Mouse (Mus musculus): Measurements from ENCODE around the gene Hist1h2be. TPM values are rescaled to one million over a fixed set of nuclear protein-coding genes. Genes with fewer than 3 reads are reported as not detected.
"Not testable (repeated sequence)": the region's sequence is repeated elsewhere in the genome, so short reads cannot be mapped to it uniquely, and the experiment has no call there.

Gene Hist1h2be
- total RNA-seq, 4 experiments from 2014 or later = 11.0 to 15.5 (median 13.2) TPM

DNA sequence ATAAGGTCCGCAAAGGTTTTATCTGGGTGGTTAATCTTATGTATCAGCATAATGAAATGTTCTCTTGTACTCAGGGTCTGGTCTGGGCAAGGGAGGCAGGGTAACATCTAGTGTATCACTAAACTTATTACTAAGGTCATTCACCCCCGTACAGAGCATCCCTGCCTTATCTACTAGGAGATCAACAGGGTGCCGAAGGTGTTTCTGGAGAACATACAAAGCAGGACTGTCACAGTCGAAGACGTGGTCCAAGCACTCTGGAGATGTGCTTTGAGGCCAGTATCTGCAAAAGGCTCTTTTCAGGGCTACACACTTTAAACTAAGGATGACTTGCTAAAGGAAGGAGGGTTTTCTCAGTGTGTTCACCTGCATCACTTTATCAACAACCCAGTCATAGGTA is 74.2 kb downstream of the Hist1h2be start:
- DNase-seq = no peak

DNA sequence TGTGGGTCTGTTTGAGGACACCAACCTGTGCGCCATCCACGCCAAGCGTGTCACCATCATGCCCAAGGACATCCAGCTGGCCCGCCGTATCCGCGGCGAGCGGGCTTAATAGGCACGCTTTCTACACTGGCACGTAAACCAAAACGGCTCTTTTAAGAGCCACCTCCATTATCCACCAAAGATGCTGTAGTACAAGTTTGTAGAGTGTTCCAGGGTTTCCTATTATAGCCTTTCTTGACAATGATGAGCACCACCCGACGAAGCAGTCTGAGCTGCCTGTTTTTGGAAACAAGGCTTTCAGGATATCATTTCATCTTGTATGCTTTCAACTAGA is 76.2 kb downstream of the Hist1h2be start:
- DNase-seq = not testable (repeated sequence)

DNA sequence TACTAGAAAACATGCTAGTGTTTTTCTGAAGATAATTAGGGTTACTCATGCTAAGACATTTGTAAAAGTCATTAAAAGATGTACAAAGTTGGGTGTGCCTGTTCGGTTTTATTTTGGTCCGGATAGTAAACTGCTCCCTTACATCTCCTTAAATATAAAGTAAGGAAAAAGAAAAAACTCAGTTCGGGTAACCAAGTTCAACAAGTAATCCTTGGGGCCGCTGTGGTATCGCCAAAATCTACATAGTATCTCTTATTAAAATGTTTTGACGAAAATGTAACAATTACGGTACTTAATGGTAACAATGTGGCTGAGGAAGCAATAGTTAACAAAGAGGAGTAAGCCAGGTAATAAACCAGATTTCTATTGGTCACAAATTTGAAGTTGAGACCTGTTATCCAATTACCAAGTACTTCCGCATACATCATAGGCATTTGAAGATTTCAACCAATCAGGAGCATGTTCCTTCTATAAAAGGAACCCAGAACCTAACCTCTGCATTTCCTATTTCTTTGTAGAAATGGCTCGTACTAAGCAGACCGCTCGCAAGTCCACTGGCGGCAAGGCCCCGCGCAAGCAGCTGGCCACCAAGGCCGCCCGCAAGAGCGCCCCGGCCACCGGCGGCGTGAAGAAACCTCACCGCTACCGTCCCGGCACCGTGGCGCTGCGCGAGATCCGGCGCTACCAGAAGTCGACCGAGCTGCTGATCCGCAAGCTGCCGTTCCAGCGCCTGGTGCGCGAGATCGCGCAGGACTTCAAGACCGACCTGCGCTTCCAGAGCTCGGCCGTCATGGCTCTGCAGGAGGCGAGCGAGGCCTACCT is 76.7 kb downstream of the Hist1h2be start, which contains the start of gene Hist1h3f:
Gene Hist1h3f, plus strand, starts transcription at position 88 of the 822 bp plus-strand sequence.
- peak; percentile 54 for DNase-seq

DNA sequence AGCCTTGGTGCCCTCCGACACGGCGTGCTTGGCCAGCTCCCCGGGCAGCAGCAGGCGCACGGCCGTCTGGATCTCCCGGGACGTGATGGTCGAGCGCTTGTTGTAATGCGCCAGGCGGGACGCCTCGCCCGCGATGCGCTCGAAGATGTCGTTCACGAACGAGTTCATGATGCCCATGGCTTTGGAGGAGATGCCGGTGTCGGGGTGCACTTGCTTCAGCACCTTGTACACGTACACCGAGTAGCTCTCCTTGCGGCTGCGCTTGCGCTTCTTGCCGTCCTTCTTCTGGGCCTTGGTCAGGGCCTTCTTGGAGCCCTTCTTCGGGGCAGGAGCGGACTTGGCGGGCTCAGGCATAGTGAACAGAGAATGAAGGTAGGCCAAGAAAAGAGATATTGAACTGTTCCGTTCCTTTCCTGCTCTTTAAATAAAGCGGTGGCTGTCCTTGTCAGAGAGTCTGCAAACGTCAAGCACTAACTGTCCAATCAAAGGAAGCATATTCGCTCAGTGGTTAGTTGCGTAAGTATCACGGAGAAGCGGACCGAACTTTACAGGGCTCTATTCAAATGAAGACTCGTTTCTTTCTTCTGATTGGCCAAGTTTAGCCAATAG is 77.8 kb downstream of the Hist1h2be start, which contains the start of gene Hist1h2bh:
Gene Hist1h2bh, minus strand, starts transcription at position 394 of the 609 bp plus-strand sequence.
- peak; percentile 79 for DNase-seq

DNA sequence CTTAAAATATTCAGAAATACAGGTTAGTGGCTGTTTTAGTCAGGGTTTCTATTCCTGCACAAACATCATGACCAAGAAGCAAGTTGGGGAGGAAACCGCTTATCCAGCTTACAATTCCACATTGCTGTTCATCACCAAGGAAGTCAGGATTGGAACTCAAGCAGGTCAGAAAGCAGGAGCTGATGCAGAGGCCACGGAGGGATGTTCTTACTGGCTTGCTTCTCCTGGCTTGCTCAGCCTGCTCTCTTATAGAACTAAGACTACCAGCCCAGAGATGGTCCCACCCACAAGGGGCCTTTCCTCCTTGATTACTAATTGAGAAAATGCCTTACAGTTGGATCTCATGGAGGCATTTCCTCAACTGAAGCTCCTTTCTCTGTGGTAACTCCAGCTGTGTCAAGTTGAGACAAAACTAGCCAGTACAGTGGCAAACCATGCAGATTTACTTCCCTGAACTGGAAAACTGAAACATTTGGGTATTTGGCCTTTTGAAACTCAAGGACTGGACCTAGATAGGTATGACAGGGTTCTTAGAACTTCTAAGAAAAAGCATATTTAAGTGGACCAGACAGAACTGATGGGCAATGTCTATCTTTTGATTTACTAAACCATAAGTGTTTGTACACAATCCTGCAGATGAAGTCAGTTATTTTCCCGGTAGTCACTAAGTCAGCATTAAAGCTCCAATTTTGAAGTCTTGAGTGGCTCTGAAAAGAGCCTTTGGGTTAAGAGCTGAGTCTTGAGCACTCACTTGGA is 78.5 kb downstream of the Hist1h2be start:
- DNase-seq = not testable (repeated sequence)

DNA sequence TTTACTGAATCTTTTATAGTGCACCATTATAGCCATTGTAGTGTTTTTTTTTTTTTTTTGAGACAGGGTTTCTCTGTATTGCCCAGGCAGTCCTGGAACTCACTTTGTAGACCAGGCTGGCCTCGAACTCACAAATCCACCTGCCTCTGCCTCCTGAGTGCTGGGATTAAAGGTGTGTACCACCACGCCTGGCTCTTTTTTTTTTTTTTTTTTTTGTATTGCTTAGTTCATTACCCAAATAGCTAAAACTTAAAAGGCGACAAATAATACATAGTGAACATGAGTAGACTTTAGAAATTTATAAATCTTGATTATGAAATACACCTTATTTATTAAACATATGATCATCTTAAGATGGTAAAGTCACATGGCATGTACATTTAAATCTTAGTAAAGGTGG is 79.4 kb downstream of the Hist1h2be start:
- no peak for DNase-seq

DNA sequence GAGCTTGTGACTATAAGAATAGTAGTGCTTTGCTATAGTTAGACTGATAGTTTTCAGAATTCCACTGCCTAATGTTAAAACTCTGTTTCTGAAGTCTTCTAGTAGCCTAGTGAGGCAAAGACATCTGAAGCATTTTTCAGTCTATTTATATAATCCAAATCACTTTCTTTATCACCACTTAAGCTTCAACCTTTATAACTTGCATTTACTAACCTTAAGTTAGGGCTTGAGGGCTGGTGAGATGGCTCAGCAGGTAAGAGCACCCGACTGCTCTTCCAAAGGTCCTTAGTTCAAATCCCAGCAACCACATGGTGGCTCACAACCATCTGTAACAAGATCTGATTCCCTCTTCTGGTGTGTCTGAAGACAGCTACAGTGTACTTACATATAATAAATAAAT is 81.1 kb downstream of the Hist1h2be start:
- DNase-seq = not testable (repeated sequence)

DNA sequence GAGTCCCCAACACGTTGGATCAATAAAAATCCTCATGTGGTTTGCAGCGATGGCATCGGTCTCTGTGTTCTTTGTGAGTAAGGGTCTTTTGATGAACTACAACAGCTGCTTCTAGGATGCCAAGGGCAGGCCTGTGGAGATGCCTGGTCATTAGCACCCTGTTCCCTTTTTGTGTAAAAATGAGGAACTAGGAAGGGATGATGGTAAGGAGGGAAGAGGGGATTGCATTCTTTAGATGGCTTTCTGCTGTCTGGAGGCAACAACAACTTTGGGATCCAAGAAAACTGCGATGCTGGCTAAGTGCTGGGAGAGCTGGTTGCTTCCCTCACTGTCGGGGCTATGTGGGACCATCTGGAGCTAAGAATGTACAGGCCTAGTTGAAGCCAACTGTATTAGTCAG is 82.7 kb downstream of the Hist1h2be start:
- DNase-seq = no peak

DNA sequence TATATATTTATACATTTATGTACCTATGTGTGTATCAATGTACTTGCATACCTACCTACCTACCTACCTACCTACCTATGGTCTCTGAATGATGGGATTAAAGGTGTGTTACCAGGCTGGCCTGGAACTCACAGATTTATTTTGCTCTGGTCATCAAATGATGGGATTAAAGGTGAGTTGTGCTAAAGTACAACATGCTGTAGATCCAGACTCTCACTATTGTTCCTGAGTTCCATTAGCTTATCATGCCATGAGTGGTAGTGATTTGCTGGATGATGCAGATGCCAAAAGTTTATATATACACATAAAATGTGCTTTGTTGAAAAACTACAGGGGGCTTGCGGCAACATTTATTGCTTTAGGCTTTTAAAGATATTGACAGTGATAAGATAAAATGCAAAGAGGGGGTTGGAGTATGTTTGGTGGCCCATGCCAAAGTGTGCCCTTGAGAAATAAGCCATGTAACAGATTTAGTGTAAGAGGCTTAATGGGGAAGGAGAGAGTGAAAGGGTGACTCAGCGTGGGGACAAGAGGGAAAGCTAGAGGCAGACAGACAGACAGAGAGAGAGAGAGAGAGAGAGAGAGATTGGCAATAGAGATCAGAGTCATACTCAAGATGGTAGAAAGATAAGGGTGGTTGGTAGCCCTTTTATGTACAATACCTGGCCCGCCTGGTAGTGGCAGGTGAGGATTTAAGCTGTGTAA is 83.8 kb downstream of the Hist1h2be start:
- DNase-seq = no peak

DNA sequence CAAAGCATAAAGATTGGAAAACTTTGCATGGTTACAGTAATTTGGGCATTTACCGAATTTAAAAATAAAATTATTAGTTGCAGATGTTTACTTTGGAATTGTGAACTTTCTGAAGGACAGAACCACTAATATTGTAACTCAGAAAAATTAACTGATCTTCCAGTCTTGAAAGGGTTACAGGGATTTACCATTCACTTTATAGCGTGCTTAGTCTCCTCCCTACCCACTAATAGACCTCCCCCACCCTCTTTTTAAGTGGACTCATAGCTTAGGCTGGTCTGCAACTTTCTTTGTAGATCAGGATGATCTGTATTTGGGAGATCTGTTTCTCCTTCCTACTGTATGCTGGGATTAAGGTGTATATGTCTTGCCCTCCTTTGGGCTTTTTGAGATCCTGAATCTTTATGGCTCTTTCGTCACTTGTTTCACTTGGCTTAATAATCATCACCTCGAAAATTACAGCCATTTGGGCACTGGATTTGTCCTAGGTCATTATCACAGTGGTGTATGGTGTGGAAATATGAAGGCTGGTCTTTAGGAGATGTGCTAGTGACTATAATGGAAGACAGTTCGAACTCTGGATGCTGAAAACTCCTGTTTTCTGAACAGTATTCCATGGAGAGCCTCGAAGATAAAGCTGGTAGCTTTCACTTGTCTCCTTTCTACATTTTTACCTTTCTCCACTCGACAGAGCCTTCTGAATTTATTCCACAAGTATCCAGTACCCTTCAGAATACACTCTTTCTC is 84.7 kb downstream of the Hist1h2be start:
- DNase-seq = no peak

DNA sequence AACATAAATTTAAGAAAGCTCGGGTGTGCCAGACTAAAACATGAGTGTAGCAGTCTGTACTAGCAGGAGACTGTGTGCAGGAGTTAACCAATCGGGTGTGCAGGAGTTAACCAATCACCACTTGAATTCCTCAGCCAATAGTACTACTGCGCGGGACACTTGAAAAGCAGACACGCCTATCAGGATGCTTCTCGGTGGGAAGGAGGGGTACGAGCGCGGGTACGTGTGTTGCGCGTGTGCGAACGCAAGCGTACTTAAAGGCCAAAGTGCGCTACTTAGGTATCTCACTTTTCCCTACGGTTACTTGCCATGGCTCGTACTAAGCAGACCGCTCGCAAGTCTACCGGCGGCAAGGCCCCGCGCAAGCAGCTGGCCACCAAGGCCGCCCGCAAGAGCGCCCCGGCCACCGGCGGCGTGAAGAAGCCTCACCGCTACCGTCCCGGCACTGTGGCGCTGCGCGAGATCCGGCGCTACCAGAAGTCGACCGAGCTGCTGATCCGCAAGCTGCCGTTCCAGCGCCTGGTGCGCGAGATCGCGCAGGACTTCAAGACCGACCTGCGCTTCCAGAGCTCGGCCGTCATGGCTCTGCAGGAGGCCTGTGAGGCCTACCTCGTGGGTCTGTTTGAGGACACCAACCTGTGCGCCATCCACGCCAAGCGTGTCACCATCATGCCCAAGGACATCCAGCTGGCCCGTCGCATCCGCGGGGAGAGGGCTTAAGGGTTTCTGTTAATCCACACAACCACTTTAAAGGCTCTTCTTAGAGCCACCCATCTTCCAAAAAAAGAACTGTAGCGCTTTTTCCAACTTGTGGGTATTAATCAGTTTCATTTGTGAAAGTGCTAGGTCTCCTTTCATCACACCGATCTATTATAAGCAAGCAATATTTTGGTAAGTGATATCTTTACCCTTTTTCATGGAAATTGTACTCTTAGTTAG is 85.5 kb downstream of the Hist1h2be start, which contains the start of gene Hist1h3g:
Gene Hist1h3g, plus strand, starts transcription at position 286 of the 939 bp plus-strand sequence.
- peak; percentile 86 for DNase-seq

DNA sequence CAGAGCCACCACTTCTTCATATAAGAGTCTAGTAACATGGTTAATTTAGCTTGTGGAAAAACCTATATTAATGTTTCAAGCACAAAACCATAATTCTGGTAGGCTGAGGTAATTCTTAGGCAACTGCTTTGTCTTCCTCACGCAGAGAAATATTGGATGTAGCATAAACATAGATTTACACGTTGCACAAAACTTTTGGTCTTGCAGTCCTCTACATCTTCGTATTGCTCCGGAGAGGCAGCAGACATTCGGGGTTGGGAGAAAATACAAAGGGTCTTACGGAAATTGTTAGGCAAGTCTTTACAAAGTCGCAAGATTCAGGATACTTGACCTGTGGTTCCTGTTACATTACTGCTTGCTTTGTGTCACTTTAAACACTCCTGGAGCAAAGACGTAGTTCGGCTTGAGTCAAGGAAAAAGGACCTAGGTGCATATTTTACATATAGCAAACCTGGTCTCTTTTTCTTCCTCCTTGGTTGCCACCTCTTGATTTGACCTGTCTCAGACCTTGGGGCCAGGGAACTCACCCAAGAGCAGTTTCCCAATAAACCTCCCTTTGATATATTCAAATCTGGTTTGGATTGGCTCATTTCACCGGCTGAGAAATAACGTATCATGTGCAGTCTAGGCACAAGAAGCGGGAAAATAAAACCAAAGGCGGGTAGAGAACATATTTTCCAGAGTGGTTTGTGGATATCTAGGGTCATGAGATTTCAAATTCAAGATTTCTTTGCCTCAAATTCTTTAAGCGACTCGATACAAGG is 86.4 kb downstream of the Hist1h2be start:
- no peak for DNase-seq

Small RNA genes within 50 kb of the gene (microRNA-seq; reads per million reads assigned to microRNA genes)
- 0 reads per million in 2 experiments for gene Gm44297
- gene Gm44359 = 0 reads per million in 2 experiments
- gene Gm44394 = 0 reads per million in 2 experiments

Other genes with a start within 250 kb of the Hist1h2be start
- 1 to 10 TPM; 6.5 to 7.8 (median 7.1) TPM for gene Abt1, start 197.3 kb downstream of the Hist1h2be start, total RNA-seq (2022)
- not detected for gene Btn1a1, start 155.2 kb downstream of the Hist1h2be start, total RNA-seq (2022)
- not detected for gene Btn2a2, start 132.3 kb downstream of the Hist1h2be start, total RNA-seq (2022)
- 100 to 1,000 TPM; 381 to 523 (median 406) TPM for gene Hist1h4h, start 90.1 kb downstream of the Hist1h2be start, total RNA-seq (2022)
- gene Hist1h2af, start 87.2 kb downstream of the Hist1h2be start, total RNA-seq (2022) = 10 to 100 TPM in 3 of 4 experiments, 1 to 10 TPM in 1; 8.2 to 20.8 (median 16.2) TPM
- gene Hist1h3g, start 85.7 kb downstream of the Hist1h2be start, total RNA-seq (2022) = 1 to 10 TPM; 3.2 to 5.6 (median 4.7) TPM
- gene Hist1h2bh, start 77.7 kb downstream of the Hist1h2be start, total RNA-seq (2022) = 1 to 10 TPM; 2.2 to 3.4 (median 2.9) TPM
- 10 to 100 TPM; 16.8 to 22.6 (median 20.7) TPM for gene Hist1h3f, start 77.1 kb downstream of the Hist1h2be start, total RNA-seq (2022)
- 10 to 100 TPM; 54.2 to 65.8 (median 58.8) TPM for gene Hist1h4f, start 69.5 kb downstream of the Hist1h2be start, total RNA-seq (2022)
- gene Hist1h1d, start 67.9 kb downstream of the Hist1h2be start, total RNA-seq (2022) = 1 to 10 TPM; 2.2 to 3.9 (median 3.1) TPM
- gene Hist1h3e, start 58.8 kb downstream of the Hist1h2be start, total RNA-seq (2022) = 10 to 100 TPM; 48.1 to 62.5 (median 53.5) TPM
- 1 to 10 TPM; 4.5 to 9.9 (median 6.6) TPM for gene Hist1h2ae, start 49.9 kb downstream of the Hist1h2be start, total RNA-seq (2022)
- gene Hist1h2bg, start 49.7 kb downstream of the Hist1h2be start, total RNA-seq (2022) = 10 to 100 TPM; 55.2 to 81.2 (median 75.0) TPM
- 10 to 100 TPM; 18.7 to 29.5 (median 23.2) TPM for gene Hist1h2bf, start 46.9 kb downstream of the Hist1h2be start, total RNA-seq (2022)
- gene Hist1h2ad, start 46.7 kb downstream of the Hist1h2be start, total RNA-seq (2022) = 1 to 10 TPM; 4.8 to 9.8 (median 5.8) TPM
- gene Hist1h3d, start 45.4 kb downstream of the Hist1h2be start, total RNA-seq (2022) = 1 to 10 TPM; 2.9 to 4.8 (median 3.3) TPM
- gene Hist1h4d, start 39.5 kb downstream of the Hist1h2be start, total RNA-seq (2022) = 100 to 1,000 TPM; 116 to 151 (median 145) TPM
- gene Hist1h1e, start 1.4 kb upstream of the Hist1h2be start, total RNA-seq (2022) = 10 to 100 TPM; 61.3 to 77.8 (median 63.8) TPM
- 1 to 10 TPM; 1.8 to 3.2 (median 2.3) TPM for gene Hist1h2ac, start 62.8 kb upstream of the Hist1h2be start, total RNA-seq (2022)
- 100 to 1,000 TPM; 105 to 176 (median 135) TPM for gene Hist1h2bc, start 63.1 kb upstream of the Hist1h2be start, total RNA-seq (2022)
- under 1 TPM in 1 of 4 experiments, not detected in 3; 0.26 TPM for gene Hist1h1t, start 74.7 kb upstream of the Hist1h2be start, total RNA-seq (2022)
- 10 to 100 TPM; 71.9 to 93.9 (median 88.6) TPM for gene Hist1h4c, start 77.3 kb upstream of the Hist1h2be start, total RNA-seq (2022)
- 10 to 100 TPM; 27.4 to 41.7 (median 33.5) TPM for gene Hfe, start 89.7 kb upstream of the Hist1h2be start, total RNA-seq (2022)
- gene Hist1h1c, start 117.7 kb upstream of the Hist1h2be start, total RNA-seq (2022) = 100 to 1,000 TPM; 212 to 290 (median 255) TPM
- 10 to 100 TPM in 1 of 4 experiments, 1 to 10 TPM in 3; 4.3 to 10.9 (median 7.4) TPM for gene Hist1h3c, start 124.5 kb upstream of the Hist1h2be start, total RNA-seq (2022)
- gene Hist1h2bb, start 125.6 kb upstream of the Hist1h2be start, total RNA-seq (2022) = 10 to 100 TPM; 14.8 to 24.3 (median 20.0) TPM
- 10 to 100 TPM; 24.0 to 37.5 (median 29.3) TPM for gene Hist1h2ab, start 130.0 kb upstream of the Hist1h2be start, total RNA-seq (2022)
- 10 to 100 TPM; 18.1 to 29.8 (median 26.6) TPM for gene Hist1h3b, start 131.1 kb upstream of the Hist1h2be start, total RNA-seq (2022)
- gene Hist1h4b, start 135.9 kb upstream of the Hist1h2be start, total RNA-seq (2022) = 100 to 1,000 TPM in 1 of 4 experiments, 10 to 100 TPM in 3; 69.6 to 104 (median 91.8) TPM
- gene Hist1h4a, start 140.1 kb upstream of the Hist1h2be start, total RNA-seq (2022) = 10 to 100 TPM; 18.1 to 29.1 (median 26.8) TPM
- gene Hist1h3a, start 141.3 kb upstream of the Hist1h2be start, total RNA-seq (2022) = 10 to 100 TPM; 28.7 to 37.4 (median 36.4) TPM
- 10 to 100 TPM; 16.7 to 20.1 (median 18.6) TPM for gene Hist1h1a, start 142.5 kb upstream of the Hist1h2be start, total RNA-seq (2022)
- gene Trim38, start 148.8 kb upstream of the Hist1h2be start, total RNA-seq (2022) = under 1 TPM in 3 of 4 experiments, not detected in 1; 0.24 to 0.48 (median 0.26) TPM
- gene Slc17a2, start 185.9 kb upstream of the Hist1h2be start, total RNA-seq (2022) = under 1 TPM in 1 of 4 experiments, not detected in 3; 0.06 TPM
- gene Slc17a3, start 218.3 kb upstream of the Hist1h2be start, total RNA-seq (2022) = 1 to 10 TPM in 1 of 4 experiments, under 1 TPM in 3; 0.18 to 1.4 (median 0.76) TPM
- gene Slc17a1, start 246.6 kb upstream of the Hist1h2be start, total RNA-seq (2022) = not detected

All from adrenal gland, adult 8-10 months (tissue).